Mouse (Mus musculus): ENCODE results near the gene Akr1c12. TPM values are rescaled to one million over a fixed set of nuclear protein-coding genes. Genes with fewer than 3 reads are reported as not detected.

The Akr1c12 gene
- total and polyA plus RNA-seq, 2 experiments: 21.0 to 125 TPM

GRCm38 (mm10) chr13:4230841-4231623 lies 48.2 kb downstream of the Akr1c12 start:
- H3K27me3 ChIP-seq (ENCODE audit: control insufficient read depth, insufficient read depth, low read length): no peaks in the 10 kb centered on the region
- H3K27ac ChIP-seq (replicated peaks; ENCODE audit: insufficient read depth, low read depth, low read length): peak overlapping the region; percentile 54; the same call in 1 of the 2 replicates
- no peak overlapping the region for H3K4me3 ChIP-seq (ENCODE audit: insufficient read depth, low read depth, low read length)
- peaks cover 14% of the 10 kb centered on the region for H3K4me1 ChIP-seq (ENCODE audit: control insufficient read depth, insufficient read depth, low read length)
- peaks cover 7% of the 10 kb centered on the region for H3K36me3 ChIP-seq (ENCODE audit: control insufficient read depth, insufficient read depth, low read length)
- H3K9ac ChIP-seq (ENCODE audit: low read depth, low read length): no peak overlapping the region
- H3K79me2 ChIP-seq (ENCODE audit: control insufficient read depth, insufficient read depth, low read length): no peaks in the 10 kb centered on the region; the same call in 1 of the 2 replicates
- WGBS: 72% methylated on average over 8 of the region's 8 CpGs
- peak; percentile 59 for DNase-seq (ENCODE audit: extremely low read depth, low read depth, low spot score)
- no peak for TF ChIP-seq POLR2A (IDR thresholded peaks at IDR 0.05; ENCODE audit: extremely low read depth, insufficient read depth, low read length)
- no peak for TF ChIP-seq CTCF (IDR thresholded peaks at IDR 0.05; ENCODE audit: low read depth, low read length)

GRCm38 (mm10) chr13:4228441-4228840 lies 50.8 kb downstream of the Akr1c12 start, which contains the start of gene Akr1c19:
TSS of gene Akr1c19 (plus strand) at chr13:4228700.
- no peak within 1 kb of the TSS for H3K27ac ChIP-seq (replicated peaks; ENCODE audit: insufficient read depth, low read depth, low read length)
- H3K4me3 ChIP-seq (ENCODE audit: insufficient read depth, low read depth, low read length): no peak within 1 kb of the TSS
- no peaks in the 10 kb centered on the region for H3K27me3 ChIP-seq (ENCODE audit: control insufficient read depth, insufficient read depth, low read length)
- H3K4me1 ChIP-seq (ENCODE audit: control insufficient read depth, insufficient read depth, low read length): peaks cover 11% of the 10 kb centered on the region
- WGBS: 73% methylated on average over 1 of the region's 1 CpGs
- no peak within 1 kb of the TSS for H3K9ac ChIP-seq (ENCODE audit: low read depth, low read length)
- no peak for DNase-seq (ENCODE audit: extremely low read depth, low read depth, low spot score)
- no peaks in the 10 kb centered on the region for H3K36me3 ChIP-seq (ENCODE audit: control insufficient read depth, insufficient read depth, low read length)
- TF ChIP-seq CTCF (IDR thresholded peaks at IDR 0.05; ENCODE audit: low read depth, low read length) (no peak), POLR2A (IDR thresholded peaks at IDR 0.05; ENCODE audit: extremely low read depth, insufficient read depth, low read length) (no peak)
- H3K79me2 ChIP-seq (ENCODE audit: control insufficient read depth, insufficient read depth, low read length): no peaks in the 10 kb centered on the region

Other genes with a start within 250 kb of the Akr1c12 start
- 559 and 727 TPM in 2 replicates for gene Akr1c14, start 230.4 kb downstream of the Akr1c12 start, total RNA-seq (2014; rRNA removed)
- gene Akr1c14, start 230.4 kb downstream of the Akr1c12 start, polyA plus RNA-seq (2012; rRNA removed): 72.5 and 77.5 TPM in 2 replicates
- gene Akr1c18, start 128.8 kb downstream of the Akr1c12 start, total RNA-seq (2014; rRNA removed): 0.55 and 3.0 TPM in 2 replicates
- gene Akr1c18, start 128.8 kb downstream of the Akr1c12 start, polyA plus RNA-seq (2012; rRNA removed): not detected in 2 replicates
- 182 and 231 TPM in 2 replicates for gene Akr1c13, start 88.3 kb downstream of the Akr1c12 start, total RNA-seq (2014; rRNA removed)
- gene Akr1c13, start 88.3 kb downstream of the Akr1c12 start, polyA plus RNA-seq (2012; rRNA removed): 30.1 and 34.6 TPM in 2 replicates
- 182 and 199 TPM in 2 replicates for gene Akr1c19, start 50.7 kb downstream of the Akr1c12 start, total RNA-seq (2014; rRNA removed)
- 20.3 and 25.8 TPM in 2 replicates for gene Akr1c19, start 50.7 kb downstream of the Akr1c12 start, polyA plus RNA-seq (2012; rRNA removed)
- gene Akr1c6, start 154.9 kb upstream of the Akr1c12 start, total RNA-seq (2014; rRNA removed): 1,137 and 1,675 TPM in 2 replicates
- gene Akr1c6, start 154.9 kb upstream of the Akr1c12 start, polyA plus RNA-seq (2012; rRNA removed): 288 and 353 TPM in 2 replicates
- 110 and 240 TPM in 2 replicates for gene Akr1c20, start 243.9 kb upstream of the Akr1c12 start, total RNA-seq (2014; rRNA removed)
- gene Akr1c20, start 243.9 kb upstream of the Akr1c12 start, polyA plus RNA-seq (2012; rRNA removed): 28.6 and 33.1 TPM in 2 replicates